Mouse (Mus musculus) G1E (cell line): ENCODE results near the gene Dnase1l2.

Experiments used
- CTCF ChIP-seq: IDR thresholded peaks from 2 replicates; pipeline ENCODE4 v1.5.1; 2012; ENCODE audit warnings: low read depth, low read length, inconsistent platforms, mixed read lengths
- GATA1 ChIP-seq: IDR thresholded peaks from 2 replicates; pipeline ENCODE4 v1.6.1; 2012; ENCODE audit warnings: borderline replicate concordance, low read length, inconsistent platforms, mixed read lengths
- GATA2 ChIP-seq: IDR thresholded peaks from 2 replicates; pipeline ENCODE4 v1.6.1; 2012; ENCODE audit warnings: low read depth, low read length, inconsistent platforms, borderline replicate concordance
- POLR2AphosphoS5 ChIP-seq: IDR thresholded peaks from 2 replicates; pipeline ENCODE4 v1.6.1; 2012; ENCODE audit warnings: low read depth, low read length, inconsistent platforms; ENCODE audit not compliant: insufficient replicate concordance
- TAL1 ChIP-seq: conservative IDR thresholded peaks from 2 replicates; pipeline ENCODE4 v1.6.1; 2012; ENCODE audit warnings: low read depth, low read length, inconsistent platforms, mixed read lengths

DNA sequence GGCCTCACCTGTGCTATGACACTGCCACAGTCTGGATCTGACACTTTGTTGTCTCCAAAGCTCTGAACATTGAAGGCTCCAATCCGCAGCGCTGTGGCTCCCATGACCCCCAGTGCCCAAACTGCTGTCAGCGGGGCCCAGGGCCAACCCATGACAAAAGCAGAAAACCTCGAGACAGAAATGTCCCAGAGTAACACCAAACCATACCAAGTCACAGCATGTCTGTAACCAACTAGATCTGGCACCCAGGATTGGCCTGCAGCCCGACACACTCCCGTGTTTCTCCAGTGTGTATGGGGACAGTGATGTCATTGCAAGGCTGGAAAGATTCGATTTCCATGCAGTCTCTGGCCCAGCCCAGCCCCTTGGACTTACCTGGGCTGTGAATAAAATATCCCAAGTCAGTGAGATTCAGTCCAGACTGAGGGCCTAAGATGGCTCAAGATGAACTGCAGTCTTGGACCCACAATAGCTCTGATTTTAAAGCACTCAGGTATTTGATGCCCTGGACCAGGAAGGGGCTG is at the start of gene Dnase1l2:
- no peak for TF ChIP-seq CTCF
- TF ChIP-seq TAL1, result no peak
- no peak for TF ChIP-seq GATA1
- no peak for TF ChIP-seq POLR2AphosphoS5
- TF ChIP-seq GATA2, result no peak
